Mouse (Mus musculus): ENCODE results near the gene Plk1.

The Plk1 gene

DNA sequence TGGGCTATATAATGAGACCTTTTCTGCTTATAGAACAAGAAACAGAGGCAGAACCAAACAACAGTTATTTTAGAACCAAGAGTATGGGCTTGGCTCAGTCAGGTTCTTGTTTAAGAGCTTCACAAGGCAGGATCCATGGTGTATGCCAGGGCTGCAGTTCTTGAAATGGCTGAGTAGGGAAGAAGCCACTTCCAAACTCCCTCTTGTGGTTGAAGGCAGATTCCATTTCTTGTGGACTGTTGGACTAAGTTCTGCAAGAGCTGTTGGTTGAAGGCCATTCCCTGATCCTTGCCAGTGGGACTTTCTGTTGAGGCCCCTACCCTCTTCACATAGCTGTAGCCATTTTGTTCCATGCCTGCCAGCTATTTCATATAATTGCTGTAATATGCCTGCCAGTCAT lies 34.7 kb downstream of the Plk1 start:
- no peak for DNase-seq (ENCODE audit: low spot score in 2 of 2)

DNA sequence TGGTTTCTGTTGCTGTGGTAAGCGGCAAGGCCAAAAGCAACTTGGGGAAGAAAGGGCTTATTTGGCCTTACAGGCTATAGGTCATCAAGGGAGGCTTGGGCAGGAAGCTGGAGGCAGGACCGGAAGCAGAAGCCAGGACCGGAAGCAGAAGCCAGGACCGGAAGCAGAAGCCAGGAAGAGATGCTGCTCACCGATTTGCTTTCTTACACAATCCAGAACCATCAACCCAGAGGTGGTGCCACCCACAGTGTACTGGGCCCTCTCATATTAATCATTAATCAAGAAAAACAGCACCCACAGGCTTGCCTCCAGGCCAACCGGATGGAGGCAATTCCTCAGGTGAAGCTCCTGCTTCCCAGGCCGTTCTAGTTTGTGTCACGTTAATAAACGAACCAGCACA lies 37.5 kb downstream of the Plk1 start:
- DNase-seq (ENCODE audit: low spot score in 2 of 2), result no peak

DNA sequence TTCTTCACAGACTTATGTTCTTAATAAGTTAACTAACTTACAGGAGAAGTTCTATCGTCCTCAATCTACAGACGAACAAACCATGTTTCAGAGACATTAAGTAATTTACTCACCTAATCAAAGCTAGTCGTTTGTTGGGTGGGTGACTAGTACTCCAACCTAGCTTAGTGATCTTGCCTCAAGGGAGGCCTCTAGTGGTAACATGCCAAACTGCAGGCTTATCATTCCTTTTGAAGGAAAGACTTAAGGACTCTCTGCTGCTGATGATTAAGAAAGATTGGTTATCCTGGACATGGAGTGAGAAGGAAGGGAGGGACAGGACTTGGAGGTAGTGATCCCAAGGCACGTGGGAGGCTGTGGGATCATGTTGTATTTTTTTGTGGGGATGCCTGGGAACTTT lies 38.1 kb downstream of the Plk1 start:
- no peak for DNase-seq (ENCODE audit: low spot score in 2 of 2)

DNA sequence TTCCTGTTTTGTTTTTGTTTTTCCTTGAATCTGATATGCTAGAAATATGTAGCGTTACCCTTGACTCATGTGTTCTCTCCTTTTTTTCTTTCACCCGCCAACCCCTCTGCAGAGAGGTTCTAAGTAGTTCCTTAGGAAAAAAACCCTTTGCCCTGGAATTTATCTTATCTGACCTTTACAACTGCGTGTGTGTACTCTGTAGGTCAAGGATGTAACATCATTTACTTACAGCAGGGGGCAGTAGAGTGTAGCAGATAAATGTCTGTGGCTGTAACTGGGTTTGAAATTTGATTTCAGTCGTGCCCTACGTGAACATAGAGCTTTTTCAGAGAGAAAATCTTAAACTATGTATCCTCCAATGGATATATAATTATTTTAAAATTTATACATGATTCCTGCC lies 40.1 kb downstream of the Plk1 start:
- no peak for DNase-seq (ENCODE audit: low spot score in 2 of 2)

- no peak for DNase-seq (ENCODE audit: low spot score in 2 of 2)
These were observed 44.7 kb downstream of the Plk1 start for GRCm38 (mm10) chr7:122203936-122204335.

GRCm38 (mm10) chr7:122206121-122206520 lies 46.9 kb downstream of the Plk1 start:
- no peak for DNase-seq (ENCODE audit: low spot score in 2 of 2)

- no peak for DNase-seq (ENCODE audit: low spot score in 2 of 2)
These were observed 49.2 kb downstream of the Plk1 start for GRCm38 (mm10) chr7:122208276-122209021.

DNA sequence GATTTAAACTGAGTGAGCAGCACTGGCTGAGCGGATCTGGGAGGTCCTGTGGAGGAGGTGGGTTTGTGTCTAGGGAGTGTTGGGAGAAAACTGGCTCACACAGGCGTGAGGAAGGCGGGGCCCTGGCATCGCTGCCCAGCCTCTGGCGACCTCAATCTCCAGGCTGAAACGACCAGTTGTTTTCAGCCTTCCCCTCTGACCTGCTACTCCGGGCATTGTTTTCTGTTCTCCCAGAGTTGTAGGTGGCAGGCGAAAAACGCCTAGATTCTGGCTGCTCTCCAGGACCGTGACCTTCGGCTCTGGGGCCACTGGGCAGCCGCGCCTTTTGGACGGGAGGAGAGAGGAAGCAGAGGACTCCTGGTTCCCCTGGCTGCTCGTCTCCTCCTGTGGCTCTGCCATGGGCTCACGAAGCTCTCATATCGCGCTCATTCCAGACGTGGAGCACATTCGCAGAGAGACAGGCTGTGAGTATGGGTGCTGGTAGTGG lies 60.1 kb downstream of the Plk1 start, which contains the start of gene Chp2:
Gene Chp2, plus strand, starts transcription at position 182 of the 487 bp plus-strand sequence.
- DNase-seq (ENCODE audit: low spot score in 2 of 2), result peak in 1 of 2 experiments; percentile 27

Data from urinary bladder, postnatal 4 days (tissue).